Mouse (Mus musculus) left cerebral cortex, postnatal 14 days (tissue): ENCODE results near the gene Trem1. TPM values are rescaled to one million over a fixed set of nuclear protein-coding genes. Genes with fewer than 3 reads are reported as not detected.

Source experiments
- DNase-seq, 2 experiments: peaks; one replicate each; pipeline ENCODE4 v3.0.0; 2021 to 2022; ENCODE audit warnings: low spot score in 2 of 2, mixed read lengths in 1 of 2
- intact Hi-C: fragments of 180-260 bp; cut with DNase I; formaldehyde crosslinking; loops from one replicate; pipeline ENCODE4 v1.15.1; 2025
- total RNA-seq, 2 experiments: library from RNA; stranded (reverse); gene quantifications; 2 replicates each; pipeline ENCODE4 v1.2.3; 2021

Trem1 gene
- total RNA-seq, 2 experiments from 2014 or later = not detected

GRCm38 (mm10) chr17:48266610-48267304 lies 34.2 kb downstream of the Trem1 start:
- intact Hi-C loops = no loop called here
- no peak for DNase-seq

- no peak for DNase-seq
- intact Hi-C loops = no loop called here
These were observed 35.0 kb downstream of the Trem1 start for GRCm38 (mm10) chr17:48267591-48267990.

- DNase-seq = no peak
- intact Hi-C loops = no loop called here
These were observed 35.7 kb downstream of the Trem1 start for GRCm38 (mm10) chr17:48268276-48268675.

- no peak for DNase-seq
These were observed 37.3 kb downstream of the Trem1 start for GRCm38 (mm10) chr17:48269833-48270232.

GRCm38 (mm10) chr17:48272158-48272557 lies 39.6 kb downstream of the Trem1 start:
- intact Hi-C loops = no loop called here
- no peak for DNase-seq

More at GRCm38 (mm10) chr17:48269833-48270232, 37.3 kb downstream of the Trem1 start:
- intact Hi-C loops = no loop called here

GRCm38 (mm10) chr17:48272598-48272997 lies 40.0 kb downstream of the Trem1 start:
- no peak for DNase-seq
- intact Hi-C loops = no loop called here

GRCm38 (mm10) chr17:48274098-48274497 lies 41.5 kb downstream of the Trem1 start:
- intact Hi-C loops = no loop called here
- DNase-seq = no peak

GRCm38 (mm10) chr17:48274885-48275284 lies 42.3 kb downstream of the Trem1 start:
- DNase-seq = peak; percentile 76 to 83
- intact Hi-C loops = loop anchor here (1.0 to 5.0 kb wide), 2 partner anchors 62 to 132 kb away; partner anchors contain the start of gene Nfya

GRCm38 (mm10) chr17:48275736-48276135 lies 43.2 kb downstream of the Trem1 start:
- intact Hi-C loops = loop anchor here (1.0 to 5.0 kb wide), 2 partner anchors 62 to 132 kb away; partner anchors contain the start of gene Nfya
- no peak for DNase-seq

GRCm38 (mm10) chr17:48278381-48278780 lies 45.8 kb downstream of the Trem1 start:
- DNase-seq = no peak
- intact Hi-C loops = loop anchor here (5.0 kb wide), 1 partner anchor 129 kb away; the partner anchor contains the start of gene Nfya

GRCm38 (mm10) chr17:48279002-48279401 lies 46.4 kb downstream of the Trem1 start:
- no peak for DNase-seq
- intact Hi-C loops = loop anchor here (5.0 kb wide), 1 partner anchor 128 kb away; the partner anchor contains the start of gene Nfya

- intact Hi-C loops = no loop called here
- no peak for DNase-seq
These were observed 48.6 kb downstream of the Trem1 start for GRCm38 (mm10) chr17:48280943-48281738.

GRCm38 (mm10) chr17:48281739-48282085 lies 49.1 kb downstream of the Trem1 start:
- no peak for DNase-seq
- intact Hi-C loops = no loop called here

GRCm38 (mm10) chr17:48286765-48287164 lies 54.2 kb downstream of the Trem1 start:
- DNase-seq = no peak
- intact Hi-C loops = no loop called here

- intact Hi-C loops = no loop called here
- peak; percentile 19 to 21 for DNase-seq
These were observed 54.7 kb downstream of the Trem1 start for GRCm38 (mm10) chr17:48287276-48287675.

GRCm38 (mm10) chr17:48293500-48294194 lies 61.1 kb downstream of the Trem1 start:
- no peak for DNase-seq
- intact Hi-C loops = no loop called here
